Mouse (Mus musculus): ENCODE data around the gene Olfr905.

The Olfr905 gene

GRCm38 (mm10) chr9:38470807-38471206 lies at the start of gene Olfr905:
Gene Olfr905 (plus strand): TSS chr9:38471107.
- no peak for DNase-seq (ENCODE audit: low read depth, low spot score)

GRCm38 (mm10) chr9:38423801-38424200 lies 47.1 kb upstream of the Olfr905 start:
- no peak for DNase-seq (ENCODE audit: low read depth, low spot score)

GRCm38 (mm10) chr9:38427026-38427425 lies 43.9 kb upstream of the Olfr905 start:
- DNase-seq (ENCODE audit: low read depth, low spot score), result no peak

- no peak for DNase-seq (ENCODE audit: low read depth, low spot score)
Observed at GRCm38 (mm10) chr9:38429155-38429554, 41.8 kb upstream of the Olfr905 start, which contains the start of gene Olfr901. Gene Olfr901 (plus strand): TSS chr9:38429455.

- DNase-seq (ENCODE audit: low read depth, low spot score), result no peak
Observed at GRCm38 (mm10) chr9:38447352-38447751, 23.6 kb upstream of the Olfr905 start, which contains the start of gene Olfr902. Gene Olfr902 (plus strand): TSS chr9:38447652.

GRCm38 (mm10) chr9:38462844-38463243 lies 8.1 kb upstream of the Olfr905 start, which contains the start of gene Olfr904:
Gene Olfr904 (plus strand): TSS chr9:38463144.
- no peak for DNase-seq (ENCODE audit: low read depth, low spot score)

- no peak for DNase-seq (ENCODE audit: low read depth, low spot score)
Observed at GRCm38 (mm10) chr9:38486785-38487184, 15.9 kb downstream of the Olfr905 start, which contains the start of gene Olfr906. Gene Olfr906 (plus strand): TSS chr9:38487085.

- DNase-seq (ENCODE audit: low read depth, low spot score), result no peak
Observed at GRCm38 (mm10) chr9:38495501-38495900, 24.6 kb downstream of the Olfr905 start, which contains the start of gene Olfr907. Gene Olfr907 (plus strand): TSS chr9:38495801.

- DNase-seq (ENCODE audit: low read depth, low spot score), result no peak
Observed at GRCm38 (mm10) chr9:38512353-38512752, 41.4 kb downstream of the Olfr905 start.

- no peak for DNase-seq (ENCODE audit: low read depth, low spot score)
Observed at GRCm38 (mm10) chr9:38521280-38521679, 50.4 kb downstream of the Olfr905 start, which contains the start of gene Olfr911-ps1. Gene Olfr911-ps1 (plus strand): TSS chr9:38521580.
